Mouse (Mus musculus) inflammation-experienced regulatory T-cells, adult 6 months (primary cell): Measurements from ENCODE around the gene Olfr1487. TPM values are rescaled to one million over a fixed set of nuclear protein-coding genes. Genes with fewer than 3 reads are reported as not detected.
"Not testable (repeated sequence)": the region's sequence is repeated elsewhere in the genome, so short reads cannot be mapped to it uniquely, and the experiment has no call there.

ENCODE experiments used
- ATAC-seq: one replicate; pipeline ENCODE4 v1.8.0; 2017
- polyA plus RNA-seq, 3 experiments: library from polyadenylated mRNA; unstranded; fragments of 100-300 nt; shearing (Covaris generic); gene quantifications; one replicate each; pipeline ENCODE4 v1.2.1; 2017

Gene Olfr1487
- not detected for polyA plus RNA-seq

- ATAC-seq = not testable (repeated sequence)
Observed at GRCm38 (mm10) chr19:13617075-13617474, at the start of gene Olfr1487. TSS of gene Olfr1487 (plus strand) at chr19:13617375.

DNA sequence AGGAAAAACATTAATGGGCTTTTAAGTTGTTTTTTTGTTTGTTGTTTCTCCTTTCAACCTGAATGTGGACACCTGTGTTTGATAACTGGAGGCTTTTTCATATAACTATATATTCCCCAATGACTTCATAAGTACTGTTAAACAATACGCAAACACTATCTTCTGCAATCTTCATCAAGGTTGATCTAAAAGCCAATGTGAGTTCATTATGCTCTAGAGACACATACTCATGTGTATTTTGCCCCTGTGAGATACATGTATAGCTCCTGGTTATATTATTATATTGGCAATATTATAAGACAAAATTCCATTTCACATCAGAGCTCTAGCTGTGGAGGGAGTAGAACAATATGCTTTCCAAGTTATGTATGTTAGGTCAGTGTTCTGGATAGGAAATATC, 34.0 kb upstream of the Olfr1487 start, which contains the start of gene Olfr1484:
Gene Olfr1484, plus strand, starts transcription at position 301 of the 400 bp plus-strand sequence.
- no peak for ATAC-seq

DNA sequence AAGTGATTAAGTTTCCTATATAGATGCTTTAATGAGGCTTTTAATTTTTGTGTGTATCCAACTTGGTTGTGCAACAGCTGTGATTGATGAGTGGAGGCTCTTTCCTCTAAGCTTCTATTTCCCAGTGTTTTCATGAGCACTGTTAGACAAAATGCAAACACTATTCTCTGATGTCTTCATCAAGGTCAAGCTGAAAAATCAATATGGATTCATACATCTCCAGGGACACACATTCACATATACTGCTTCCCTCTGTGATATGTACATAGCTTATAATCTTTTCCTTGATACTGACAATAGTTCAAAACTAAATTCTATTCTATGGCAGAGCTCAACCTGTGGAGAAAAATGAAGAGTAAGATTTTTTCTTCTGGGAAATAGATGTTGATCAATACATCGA, 14.1 kb downstream of the Olfr1487 start, which contains the start of gene Olfr1489:
Gene Olfr1489, plus strand, starts transcription at position 301 of the 400 bp plus-strand sequence.
- ATAC-seq = no peak

- ATAC-seq = no peak
Observed at GRCm38 (mm10) chr19:13650791-13651190, 33.6 kb downstream of the Olfr1487 start, which contains the start of gene Olfr1490. TSS of gene Olfr1490 (plus strand) at chr19:13651091.

Other genes with a start within 250 kb of the Olfr1487 start
- gene Olfr1469, start 209.5 kb upstream of the Olfr1487 start, polyA plus RNA-seq = not detected
- gene Olfr1471, start 174.0 kb upstream of the Olfr1487 start, polyA plus RNA-seq = not detected
- not detected for gene Olfr1472, start 161.3 kb upstream of the Olfr1487 start, polyA plus RNA-seq
- gene Olfr1474, start 147.8 kb upstream of the Olfr1487 start, polyA plus RNA-seq = not detected
- gene Olfr1475, start 137.2 kb upstream of the Olfr1487 start, polyA plus RNA-seq = not detected
- gene Olfr1477, start 116.8 kb upstream of the Olfr1487 start, polyA plus RNA-seq = under 1 TPM in 1 of 3 experiments, not detected in 2; 0.16 TPM
- not detected for gene Olfr1480, start 89.5 kb upstream of the Olfr1487 start, polyA plus RNA-seq
- gene Olfr1484, start 33.9 kb upstream of the Olfr1487 start, polyA plus RNA-seq = not detected
- not detected for gene Olfr1489, start 14.2 kb downstream of the Olfr1487 start, polyA plus RNA-seq
- gene Olfr1490, start 33.7 kb downstream of the Olfr1487 start, polyA plus RNA-seq = not detected
- gene Olfr1491, start 79.9 kb downstream of the Olfr1487 start, polyA plus RNA-seq = not detected
- not detected for gene Olfr1493-ps1, start 105.9 kb downstream of the Olfr1487 start, polyA plus RNA-seq
- gene Olfr1494, start 122.4 kb downstream of the Olfr1487 start, polyA plus RNA-seq = not detected
- under 1 TPM in 1 of 3 experiments, not detected in 2; 0.57 TPM for gene Olfr1495, start 147.2 kb downstream of the Olfr1487 start, polyA plus RNA-seq
- gene Olfr1496, start 160.5 kb downstream of the Olfr1487 start, polyA plus RNA-seq = not detected
- not detected for gene Olfr1497, start 180.8 kb downstream of the Olfr1487 start, polyA plus RNA-seq
- gene Olfr1499, start 202.1 kb downstream of the Olfr1487 start, polyA plus RNA-seq = not detected
- under 1 TPM in 2 of 3 experiments, not detected in 1; 0.35 to 0.55 TPM for gene Olfr1500, start 213.1 kb downstream of the Olfr1487 start, polyA plus RNA-seq
- not detected for gene Olfr1501, start 233.3 kb downstream of the Olfr1487 start, polyA plus RNA-seq
- not detected for gene Olfr1502, start 244.4 kb downstream of the Olfr1487 start, polyA plus RNA-seq